Mouse (Mus musculus) heart, postnatal 14 days (tissue): ENCODE data around the gene Tmem39a. TPM values are rescaled to one million over a fixed set of nuclear protein-coding genes. Genes with fewer than 3 reads are reported as not detected.

ENCODE experiments used
- DNase-seq, 2 experiments: peaks; one replicate each; pipeline ENCODE4 v3.0.0; 2021 to 2022
- intact Hi-C: fragments of 180-260 bp; cut with DNase I; formaldehyde crosslinking; loops from one replicate; pipeline ENCODE4 v1.15.1; 2025
- total RNA-seq, 2 experiments: library from RNA; stranded (reverse); gene quantifications; 2 replicates each; pipeline ENCODE4 v1.2.3; 2021

Tmem39a gene
- total RNA-seq, 2 experiments from 2014 or later, result 24.6 to 29.9 TPM

DNA sequence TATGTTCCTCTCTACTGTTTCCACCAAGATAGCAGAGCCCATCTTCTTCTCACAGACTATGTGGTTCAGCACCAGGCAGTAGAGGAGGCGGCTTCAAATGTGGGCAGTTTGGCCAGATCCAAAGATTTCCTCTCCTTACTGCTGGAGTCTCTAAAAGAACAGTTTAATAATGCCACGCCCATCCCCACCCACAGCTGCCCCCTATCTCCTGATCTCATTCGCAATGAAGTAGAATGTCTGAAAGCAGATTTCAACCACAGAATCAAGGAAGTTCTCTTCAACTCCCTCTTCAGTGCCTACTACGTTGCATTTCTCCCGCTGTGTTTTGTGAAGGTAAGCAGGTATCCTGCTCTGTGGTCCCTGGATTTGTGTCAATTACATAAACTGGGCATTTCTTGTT is 26.7 kb downstream of the Tmem39a start:
- intact Hi-C loops, result no loop called here
- no peak for DNase-seq

DNA sequence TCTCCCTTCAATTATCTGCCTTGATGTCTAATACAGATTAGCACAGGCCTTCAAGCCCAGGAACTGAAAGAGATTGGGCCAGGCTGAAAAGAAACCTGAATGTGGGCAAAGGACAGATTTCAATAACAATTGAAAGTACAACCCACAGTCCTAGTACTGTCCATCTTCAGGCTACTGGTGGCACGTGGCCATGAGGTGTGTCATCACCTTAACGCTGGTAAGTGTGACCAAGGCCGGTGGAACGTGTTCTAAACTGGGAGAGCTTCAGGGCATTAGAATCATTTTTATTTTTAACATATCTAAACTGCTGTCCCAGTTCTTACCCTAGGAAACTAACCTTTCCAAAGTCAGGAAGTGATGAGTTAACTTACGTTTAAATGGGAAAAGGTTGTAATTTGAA is 28.7 kb downstream of the Tmem39a start:
- intact Hi-C loops, result no loop called here
- no peak for DNase-seq

DNA sequence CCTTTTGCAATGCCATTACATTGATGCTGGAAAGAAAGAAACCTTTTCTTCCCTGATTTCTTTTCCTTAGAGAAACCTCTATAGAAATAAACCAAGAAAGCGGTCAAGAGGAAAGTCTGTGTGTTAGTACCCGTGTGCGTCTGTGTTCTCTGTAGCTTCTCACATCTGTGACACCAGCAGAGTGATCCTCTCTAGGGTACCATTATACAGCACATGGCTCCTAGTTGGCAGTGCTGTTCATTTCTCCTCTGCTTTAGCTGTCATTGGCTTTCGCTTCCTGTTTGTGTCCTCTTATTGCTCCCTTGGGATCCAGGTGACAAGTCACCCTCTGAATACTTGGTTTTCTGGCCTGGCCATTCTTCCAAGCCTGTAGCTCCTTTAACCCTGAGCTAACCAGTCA is 29.1 kb downstream of the Tmem39a start:
- intact Hi-C loops, result no loop called here
- no peak for DNase-seq

DNA sequence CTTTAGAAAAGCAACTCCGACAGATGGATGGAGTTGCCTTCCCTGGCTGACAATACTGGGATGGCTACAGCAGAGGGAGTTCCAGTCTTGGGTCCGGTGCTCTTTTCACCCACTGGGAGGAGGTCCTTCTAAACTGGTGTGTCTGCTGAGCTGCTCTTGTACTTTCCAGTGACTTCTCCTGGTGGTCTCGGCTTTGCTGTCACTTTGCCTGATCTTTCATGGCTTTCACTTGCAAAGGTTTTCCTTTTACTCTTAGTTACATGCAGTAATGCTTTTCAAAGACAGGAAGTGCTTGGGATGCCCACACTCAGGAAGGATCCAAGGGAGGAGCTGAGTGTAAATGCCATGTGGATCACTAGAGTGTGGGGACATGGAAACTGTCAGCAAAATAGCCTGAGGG is 33.0 kb downstream of the Tmem39a start:
- no peak for DNase-seq
- intact Hi-C loops, result no loop called here

DNA sequence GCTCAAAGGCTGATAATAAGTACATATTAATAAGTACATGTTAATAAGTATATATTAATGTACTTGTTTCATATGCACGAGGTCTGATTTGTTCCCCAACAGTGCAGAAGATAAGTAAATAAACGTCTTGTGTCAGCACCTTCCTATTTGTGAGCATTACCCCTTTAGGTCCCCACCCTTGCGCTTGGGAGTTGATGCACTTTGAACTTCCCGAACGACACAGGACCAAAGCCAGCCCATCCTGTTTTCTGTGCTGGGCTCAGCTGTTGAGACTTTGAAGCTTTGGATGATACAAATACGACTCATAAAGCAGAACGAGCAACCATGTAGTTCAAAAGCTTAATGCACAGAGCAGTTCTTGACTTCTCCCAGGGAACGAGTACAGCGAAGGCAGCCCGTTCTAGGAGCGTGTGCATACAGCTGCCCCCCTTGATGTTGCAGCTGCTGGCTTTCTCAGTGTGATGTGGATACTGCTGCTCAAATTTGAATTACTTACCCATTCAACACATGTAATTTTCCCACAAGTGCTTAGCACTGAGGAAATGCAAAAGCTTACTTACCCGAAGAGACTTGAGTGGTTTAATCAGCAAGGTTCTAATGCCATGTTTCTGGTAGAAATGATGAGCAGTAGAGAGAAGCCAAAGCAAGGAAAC is 33.7 kb downstream of the Tmem39a start:
- no peak for DNase-seq

DNA sequence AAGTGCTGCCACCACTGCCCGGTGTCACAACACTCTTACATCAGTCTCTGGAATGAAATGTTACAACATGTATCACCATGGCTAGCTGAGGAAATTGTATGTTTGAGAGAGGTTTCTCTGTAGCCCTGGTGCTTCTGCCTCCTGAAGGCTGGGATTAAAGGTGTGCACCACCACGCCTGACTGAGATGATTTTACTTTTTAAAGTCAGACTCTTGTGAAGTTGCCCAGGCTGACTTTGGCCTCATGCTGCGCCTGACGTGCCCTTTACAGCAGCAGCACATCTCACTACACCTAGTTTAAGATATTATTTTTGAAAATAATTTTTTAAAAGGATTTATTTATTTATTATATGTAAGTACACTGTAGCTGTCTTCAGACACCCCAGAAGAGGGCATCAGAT is 34.4 kb downstream of the Tmem39a start:
- DNase-seq, result no peak
- intact Hi-C loops, result no loop called here

More for the DNA sequence above, 33.7 kb downstream of the Tmem39a start:
- intact Hi-C loops, result no loop called here

DNA sequence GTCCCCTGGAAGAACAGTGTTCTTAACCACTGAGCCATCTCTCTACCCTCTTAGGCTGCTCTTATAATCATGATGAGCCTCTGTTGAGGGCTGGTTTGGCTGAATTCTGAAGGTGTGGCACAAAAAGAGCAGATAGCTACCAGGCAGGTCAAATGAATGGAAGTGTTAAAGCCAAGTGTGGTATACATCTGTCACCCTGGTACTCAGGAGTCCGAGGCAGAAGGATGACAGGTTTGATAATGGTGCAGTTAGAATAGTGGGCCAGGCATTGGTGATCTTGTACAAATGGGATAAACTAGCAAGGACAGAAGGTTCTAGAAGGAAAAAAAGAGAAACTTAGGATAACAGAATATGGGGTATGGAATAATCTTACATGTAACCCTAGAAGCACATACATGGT is 35.9 kb downstream of the Tmem39a start:
- DNase-seq, result no peak
- intact Hi-C loops, result no loop called here

DNA sequence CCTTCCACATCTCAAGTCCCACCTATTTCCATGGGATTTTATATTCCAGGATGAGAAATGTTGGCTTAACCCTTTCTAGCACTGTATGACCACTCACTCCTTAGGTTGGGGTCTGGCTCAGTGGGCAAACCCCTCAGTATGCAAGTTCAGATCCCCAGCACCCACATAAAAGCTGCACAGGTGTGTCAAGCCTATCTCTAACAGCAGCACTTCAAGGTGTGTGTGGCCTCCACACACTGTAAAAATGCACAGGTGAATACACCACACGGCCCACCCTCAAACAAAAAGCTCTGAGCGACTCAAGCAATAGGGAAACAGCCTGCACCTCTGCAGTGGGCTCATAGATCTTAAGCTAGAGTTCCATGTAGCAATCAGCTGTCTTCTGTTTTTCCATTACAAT is 37.6 kb downstream of the Tmem39a start:
- intact Hi-C loops, result no loop called here
- DNase-seq, result no peak

DNA sequence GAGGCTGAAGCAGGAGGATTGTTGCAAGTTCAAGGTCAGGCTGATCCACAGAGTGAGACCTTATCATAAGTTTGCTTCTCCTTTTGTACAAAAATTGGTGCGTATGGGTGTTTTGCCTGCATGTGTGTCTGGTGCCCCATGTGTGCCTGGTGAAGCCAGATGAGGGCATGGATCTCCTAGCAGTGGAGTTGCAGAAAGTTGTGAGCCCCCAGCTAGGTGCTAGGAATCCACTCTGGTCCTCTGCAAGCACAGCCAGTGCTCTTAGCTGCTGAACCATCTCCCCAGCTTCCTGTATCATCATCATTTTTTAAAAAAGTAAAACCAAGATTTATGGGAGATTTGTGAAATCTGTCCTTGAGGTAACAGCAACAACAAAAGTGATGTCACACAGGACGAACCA is 38.2 kb downstream of the Tmem39a start:
- intact Hi-C loops, result no loop called here
- no peak for DNase-seq

DNA sequence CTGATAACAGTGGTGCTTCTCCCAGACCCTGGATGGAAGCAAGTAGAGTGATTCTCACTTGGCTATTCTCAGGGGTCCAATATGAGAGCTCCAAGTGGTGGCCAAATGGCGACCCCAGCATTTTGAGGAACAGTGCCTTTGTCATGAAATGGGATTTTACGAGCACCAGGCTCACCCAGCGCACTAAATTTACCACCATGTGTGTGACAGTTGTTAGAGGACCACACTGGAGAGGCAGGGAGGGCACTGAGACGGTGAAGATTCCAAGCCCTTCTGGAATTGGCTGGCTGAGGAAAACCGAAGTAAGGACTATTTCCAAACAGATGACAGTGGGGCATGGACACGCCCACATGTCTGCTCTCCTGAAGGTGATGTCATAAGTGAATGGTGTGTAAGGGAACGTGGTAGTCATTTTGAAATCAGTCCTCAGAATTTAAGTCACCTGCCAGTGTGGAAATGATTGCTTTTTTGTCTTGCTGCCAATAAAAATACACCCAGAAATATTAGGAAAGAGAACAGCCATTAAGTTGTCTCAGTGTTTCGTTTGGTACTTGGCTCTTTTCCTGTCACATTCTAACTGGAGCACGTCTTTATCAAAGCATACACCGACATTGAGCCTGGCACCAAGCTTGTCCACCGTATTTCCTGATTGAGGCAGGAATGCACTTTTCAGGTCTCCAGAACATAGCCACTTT is 40.6 kb downstream of the Tmem39a start:
- intact Hi-C loops, result no loop called here
- no peak for DNase-seq

DNA sequence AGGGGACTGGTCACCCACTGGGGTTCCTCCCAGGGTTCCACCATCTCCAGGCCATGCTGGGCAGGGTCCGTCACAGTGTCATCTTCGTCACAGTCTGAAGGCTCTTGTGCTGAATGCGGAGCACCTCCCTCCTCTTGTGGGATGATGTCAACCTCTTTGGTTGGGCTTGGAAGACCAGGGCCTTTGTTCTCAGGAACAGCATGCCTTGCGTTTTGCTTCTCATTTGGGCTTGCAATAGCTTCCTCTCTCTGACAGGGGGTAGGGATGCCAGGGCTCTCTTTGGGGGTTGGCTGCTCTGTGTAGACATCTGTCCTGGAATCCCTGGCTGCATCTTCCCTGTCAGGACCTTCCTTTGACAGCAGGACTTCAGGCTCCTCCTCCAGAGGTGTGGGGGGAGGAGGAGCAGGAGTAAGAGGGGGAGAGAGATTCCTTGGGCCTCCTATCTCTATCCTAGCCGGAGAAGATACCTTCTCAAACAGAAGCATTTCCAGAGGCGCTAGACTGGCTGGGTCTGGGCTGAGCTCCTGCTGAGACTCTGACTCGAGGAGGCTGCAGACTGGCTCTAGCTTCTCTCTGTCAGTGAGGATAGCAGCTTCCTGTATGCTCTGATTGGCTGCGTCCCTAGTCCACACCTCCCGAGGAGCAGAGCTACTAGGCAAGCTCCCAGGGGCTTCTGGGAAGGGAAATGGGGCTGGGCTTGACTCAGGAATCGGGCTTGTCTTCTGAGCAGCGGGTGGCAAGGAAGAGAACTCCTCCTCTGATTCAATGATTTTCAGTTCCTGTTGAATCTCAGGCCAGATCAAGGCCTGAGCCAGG is 44.7 kb downstream of the Tmem39a start:
- intact Hi-C loops, result no loop called here

DNA sequence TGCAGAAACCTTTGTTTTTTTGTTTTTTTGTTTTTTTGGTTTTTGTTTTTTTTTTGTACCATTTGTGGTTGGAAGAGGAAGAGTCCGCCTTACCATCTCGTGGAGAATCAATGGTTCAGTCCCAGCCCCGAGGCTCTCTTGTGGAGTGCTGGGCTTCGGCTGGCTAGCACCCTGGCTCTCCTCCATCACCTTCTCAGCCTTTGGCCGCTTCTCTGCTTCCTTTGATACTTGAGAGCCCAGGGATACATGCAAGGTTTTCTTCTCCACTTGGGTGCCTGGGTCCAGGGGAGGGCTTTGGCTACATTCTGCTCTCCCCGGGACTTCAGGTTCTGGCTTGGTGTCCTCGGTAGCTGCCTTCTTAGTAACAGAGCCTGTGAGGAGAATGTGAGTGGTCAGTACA is 48.0 kb downstream of the Tmem39a start:
- no peak for DNase-seq
- intact Hi-C loops, result no loop called here

More for the DNA sequence above, 44.7 kb downstream of the Tmem39a start:
- DNase-seq, result peak; percentile 45 to 59

DNA sequence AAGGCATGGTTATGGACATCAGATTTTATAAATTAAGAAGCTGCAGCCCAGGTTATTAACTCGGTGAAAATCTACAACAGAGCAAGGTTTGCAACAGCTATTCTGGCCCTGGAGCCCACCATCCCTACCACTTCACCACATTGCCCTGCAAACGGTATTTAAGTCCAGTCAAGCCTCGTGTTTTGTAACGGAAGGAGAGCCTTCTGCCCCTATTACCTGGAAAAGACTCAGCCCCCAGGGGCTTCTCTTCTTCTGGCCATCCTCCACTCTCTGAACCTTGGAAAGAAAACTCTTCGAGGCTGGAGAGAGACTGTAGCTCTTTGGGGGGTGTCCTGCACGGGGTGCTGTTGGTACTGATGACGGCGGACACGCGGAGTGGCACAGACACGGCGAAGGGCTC is 50.2 kb downstream of the Tmem39a start:
- intact Hi-C loops, result no loop called here
- no peak for DNase-seq

DNA sequence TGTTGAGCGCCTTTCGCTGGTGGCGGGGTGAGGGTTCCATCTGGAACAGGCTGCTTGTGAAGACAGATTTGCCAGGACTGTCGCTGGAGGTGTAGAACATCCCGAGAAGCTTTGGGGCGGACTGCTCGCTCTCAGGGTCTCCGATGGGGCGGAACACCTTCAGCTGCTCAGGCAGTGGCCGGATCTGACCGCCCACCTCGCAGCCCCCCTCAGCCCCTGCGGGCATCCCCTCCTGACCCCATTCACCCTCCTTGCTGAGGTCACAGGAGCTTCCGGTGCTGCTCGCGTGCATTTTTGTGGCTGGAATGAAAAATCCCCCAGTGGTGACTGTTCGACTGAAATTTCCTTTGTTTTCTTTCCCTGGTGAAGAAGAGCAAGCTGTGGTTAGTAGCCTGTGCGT is 50.6 kb downstream of the Tmem39a start:
- no peak for DNase-seq
- intact Hi-C loops, result no loop called here

DNA sequence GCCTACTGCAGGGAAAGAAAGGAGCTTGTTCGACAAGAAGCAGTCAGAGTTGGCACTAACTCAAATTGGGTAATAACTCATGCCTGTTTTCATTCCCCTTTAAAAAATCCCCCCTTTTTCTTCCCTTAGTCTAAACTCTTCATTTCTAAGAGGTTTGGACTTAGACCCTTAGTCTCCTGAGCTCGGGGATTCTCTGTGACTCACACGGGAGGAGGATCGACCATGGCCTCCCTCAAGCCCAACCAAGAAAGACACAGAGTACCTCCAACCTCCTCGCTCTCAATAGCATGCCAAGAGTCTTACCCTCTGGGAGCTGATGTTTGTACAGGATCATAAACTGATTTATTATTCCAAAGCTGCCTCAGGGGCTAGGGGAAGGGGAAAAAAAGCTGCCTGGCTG is 54.1 kb downstream of the Tmem39a start:
- no peak for DNase-seq
- intact Hi-C loops, result loop anchor here (5.0 kb wide), 1 partner anchor 75 kb away; no protein-coding TSS in a partner anchor

DNA sequence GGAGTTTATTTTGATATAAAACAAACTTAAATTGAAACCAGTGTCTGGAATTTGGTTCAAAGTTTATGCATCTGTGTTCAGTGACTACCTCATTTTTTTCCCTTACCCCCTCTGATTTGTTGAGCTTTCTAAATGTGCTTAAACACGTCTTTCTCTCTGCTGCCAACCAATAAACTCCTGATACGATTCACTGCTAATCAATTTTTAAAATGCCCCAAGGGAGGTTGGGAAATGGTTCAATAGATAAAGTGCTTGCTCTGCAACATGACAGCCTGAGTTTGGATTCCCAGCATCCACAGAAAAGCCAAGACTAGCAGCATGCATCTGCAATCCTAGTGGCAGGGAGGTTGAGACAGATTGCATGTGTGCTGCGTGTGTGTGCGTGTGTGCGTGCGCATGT is 55.1 kb downstream of the Tmem39a start:
- intact Hi-C loops, result loop anchor here (5.0 kb wide), 1 partner anchor 76 kb away; no protein-coding TSS in a partner anchor
- DNase-seq, result no peak

DNA sequence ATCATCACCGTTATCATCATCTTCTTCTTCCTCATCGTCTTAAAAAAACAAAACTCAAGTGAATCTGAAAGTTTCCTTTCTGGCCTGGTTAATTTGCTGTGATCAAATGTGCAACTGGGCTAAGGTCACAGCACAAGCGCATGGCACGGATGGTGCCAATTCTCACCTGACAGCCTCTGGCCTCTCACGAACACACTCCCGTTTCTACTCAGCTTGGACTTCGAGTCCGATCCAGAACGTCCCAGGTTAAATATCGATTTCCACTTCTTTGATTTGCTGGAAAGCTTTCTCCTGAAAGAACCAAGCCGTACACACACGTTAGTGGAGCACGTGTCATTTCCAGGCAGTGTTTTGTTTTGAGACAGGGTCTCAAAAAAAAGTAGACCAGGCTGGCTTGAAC is 59.5 kb downstream of the Tmem39a start:
- intact Hi-C loops, result loop anchor here (2.0 kb wide), 1 partner anchor 195 kb away; no protein-coding TSS in a partner anchor
- no peak for DNase-seq

DNA sequence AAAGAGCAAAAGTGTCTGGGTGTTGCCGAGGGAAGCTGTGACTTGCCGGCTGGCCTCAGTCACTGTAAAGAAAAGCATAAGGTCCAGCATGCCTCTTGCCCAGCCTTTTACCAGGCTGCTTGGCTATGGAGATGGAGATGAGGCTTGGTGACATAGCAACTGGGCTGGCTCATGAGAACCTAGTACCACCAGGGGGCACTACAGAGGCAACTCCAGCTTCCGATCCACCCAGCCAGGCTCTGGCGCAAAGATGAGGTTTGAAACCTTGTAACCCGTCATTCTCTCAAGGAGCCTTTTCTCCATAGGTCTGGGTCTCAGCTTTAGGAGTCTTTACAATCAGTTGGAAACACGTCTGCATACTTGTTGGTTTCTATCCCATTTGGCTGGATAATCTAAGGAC is 60.6 kb downstream of the Tmem39a start:
- peak; percentile 80 to 87 for DNase-seq
- intact Hi-C loops, result no loop called here

DNA sequence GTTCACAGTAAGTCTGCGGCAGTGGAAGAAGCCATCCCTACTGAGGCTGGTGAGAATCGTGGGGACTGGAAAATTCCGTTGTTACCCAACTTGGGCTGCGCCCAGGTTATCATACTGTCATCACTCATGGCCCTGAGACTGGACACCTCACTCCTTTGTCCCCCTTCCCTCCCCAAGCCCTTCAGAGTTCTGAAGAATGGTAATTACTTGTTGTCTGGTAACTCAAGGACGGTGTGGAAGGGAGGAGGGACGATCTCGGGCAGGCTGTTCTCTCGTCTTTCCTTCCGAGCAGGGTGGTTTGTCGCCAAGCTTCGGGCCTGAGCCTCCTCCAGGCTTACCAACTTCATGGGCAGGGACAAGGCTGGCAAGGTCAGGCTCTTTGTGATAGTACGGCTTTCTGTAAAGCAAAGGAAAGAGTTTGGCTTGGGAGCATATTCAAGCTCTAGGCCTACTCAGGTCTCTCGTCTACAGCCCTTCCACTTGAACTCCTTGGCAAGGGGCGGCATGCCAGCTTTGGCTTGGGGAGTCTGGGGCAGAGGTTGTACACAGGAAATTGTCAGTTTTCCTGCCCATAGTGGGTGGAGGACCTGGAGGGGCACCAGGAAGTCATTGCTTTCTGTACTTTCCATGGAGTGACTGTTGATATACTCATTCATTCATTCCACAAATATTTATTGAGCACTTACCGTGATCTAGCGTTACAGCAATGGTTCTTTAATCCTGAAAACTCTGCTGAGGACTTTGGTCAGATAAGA is 62.4 kb downstream of the Tmem39a start:
- intact Hi-C loops, result loop anchor here (10.0 kb wide), 1 partner anchor 84 kb away; no protein-coding TSS in a partner anchor
- peak in 1 of 2 experiments; percentile 31 for DNase-seq

DNA sequence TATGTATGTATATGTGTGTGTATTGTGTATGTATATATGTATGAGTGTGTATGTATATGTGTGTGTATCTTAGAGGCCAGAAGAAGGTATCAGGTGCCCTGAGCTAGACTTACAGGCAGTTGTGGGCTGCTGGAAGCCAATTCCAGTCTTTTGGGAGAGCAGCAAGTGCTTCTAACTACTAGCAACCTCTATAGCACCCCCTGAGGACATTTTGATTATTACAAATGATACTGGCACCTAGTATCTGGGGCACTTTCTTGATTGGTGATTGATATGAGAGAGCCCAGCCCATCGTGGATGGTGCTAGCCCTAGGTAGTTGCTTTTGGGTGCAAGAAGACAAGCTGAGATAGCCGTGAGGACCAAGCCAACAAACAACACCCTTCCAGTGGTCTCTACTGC is 63.8 kb downstream of the Tmem39a start:
- no peak for DNase-seq
- intact Hi-C loops, result loop anchor here (10.0 kb wide), 1 partner anchor 83 kb away; no protein-coding TSS in a partner anchor
